Mouse (Mus musculus) induced T-regulatory cell, adult 2 months (primary cell): Measurements from ENCODE around the gene Polg2.
"Not testable (repeated sequence)": the region's sequence is repeated elsewhere in the genome, so short reads cannot be mapped to it uniquely, and the experiment has no call there.

Source experiments
- DNase-seq: peaks from one replicate; pipeline ENCODE4 v3.0.0-alpha.2; 2012; ENCODE audit warnings: low read depth

The Polg2 gene

GRCm38 (mm10) chr11:106760511-106760910 is 18.8 kb downstream of the Polg2 start:
- no peak for DNase-seq

- DNase-seq, result no peak
Observed at GRCm38 (mm10) chr11:106759028-106759427, 20.3 kb downstream of the Polg2 start.

- no peak for DNase-seq
Observed at GRCm38 (mm10) chr11:106755583-106755982, 23.8 kb downstream of the Polg2 start.

GRCm38 (mm10) chr11:106753314-106753713 is 26.0 kb downstream of the Polg2 start:
- DNase-seq, result no peak

- peak; percentile 88 for DNase-seq
Observed at GRCm38 (mm10) chr11:106752103-106752502, 27.2 kb downstream of the Polg2 start.

- peak; percentile 85 for DNase-seq
Observed at GRCm38 (mm10) chr11:106751039-106752018, 28.0 kb downstream of the Polg2 start, which contains the start of gene Milr1. Gene Milr1, plus strand, starts transcription at chr11:106751226.

GRCm38 (mm10) chr11:106750121-106750751 is 29.1 kb downstream of the Polg2 start, which contains the start of gene Pecam1:
Gene Pecam1, minus strand, starts transcription at chr11:106750628.
- DNase-seq, result peak; percentile 91

GRCm38 (mm10) chr11:106749557-106750120 is 29.7 kb downstream of the Polg2 start:
- DNase-seq, result not testable (repeated sequence)

- DNase-seq, result peak; percentile 59
Observed at GRCm38 (mm10) chr11:106744949-106745348, 34.4 kb downstream of the Polg2 start.

- peak; percentile 91 for DNase-seq
Observed at GRCm38 (mm10) chr11:106742388-106742841, 36.9 kb downstream of the Polg2 start.

- peak; percentile 48 for DNase-seq
Observed at GRCm38 (mm10) chr11:106741826-106742225, 37.5 kb downstream of the Polg2 start.

GRCm38 (mm10) chr11:106741232-106741631 is 38.1 kb downstream of the Polg2 start:
- DNase-seq, result peak; percentile 88

- peak; percentile 56 for DNase-seq
Observed at GRCm38 (mm10) chr11:106740724-106741123, 38.6 kb downstream of the Polg2 start.

GRCm38 (mm10) chr11:106739116-106739515 is 40.2 kb downstream of the Polg2 start:
- peak; percentile 53 for DNase-seq

GRCm38 (mm10) chr11:106737178-106737621 is 42.1 kb downstream of the Polg2 start:
- no peak for DNase-seq

GRCm38 (mm10) chr11:106736614-106737013 is 42.7 kb downstream of the Polg2 start:
- DNase-seq, result no peak

GRCm38 (mm10) chr11:106730714-106731113 is 48.6 kb downstream of the Polg2 start:
- no peak for DNase-seq

GRCm38 (mm10) chr11:106729656-106730055 is 49.7 kb downstream of the Polg2 start:
- no peak for DNase-seq

- DNase-seq, result no peak
Observed at GRCm38 (mm10) chr11:106728402-106729366, 50.7 kb downstream of the Polg2 start.

GRCm38 (mm10) chr11:106727967-106728366 is 51.4 kb downstream of the Polg2 start:
- no peak for DNase-seq

- not testable (repeated sequence) for DNase-seq
Observed at GRCm38 (mm10) chr11:106724916-106725235, 54.5 kb downstream of the Polg2 start.
